Mouse (Mus musculus) embryo, embryonic 10 days (tissue): ENCODE results near the gene Immt.
A peak's percentile ranks its signal among the peaks of the same experiment; 100 is the strongest.

ENCODE experiments used
- DNase-seq: peaks from one replicate; pipeline ENCODE4 v3.0.0-alpha.2; 2015; ENCODE audit warnings: low spot score

Gene Immt

GRCm38 (mm10) chr6:71830690-71831580, at the start of gene Immt:
Gene Immt, plus strand, starts transcription at chr6:71831331.
- DNase-seq = peak; percentile 99

- DNase-seq = no peak
Measured at GRCm38 (mm10) chr6:71783165-71783564, 48.0 kb upstream of the Immt start.

DNA sequence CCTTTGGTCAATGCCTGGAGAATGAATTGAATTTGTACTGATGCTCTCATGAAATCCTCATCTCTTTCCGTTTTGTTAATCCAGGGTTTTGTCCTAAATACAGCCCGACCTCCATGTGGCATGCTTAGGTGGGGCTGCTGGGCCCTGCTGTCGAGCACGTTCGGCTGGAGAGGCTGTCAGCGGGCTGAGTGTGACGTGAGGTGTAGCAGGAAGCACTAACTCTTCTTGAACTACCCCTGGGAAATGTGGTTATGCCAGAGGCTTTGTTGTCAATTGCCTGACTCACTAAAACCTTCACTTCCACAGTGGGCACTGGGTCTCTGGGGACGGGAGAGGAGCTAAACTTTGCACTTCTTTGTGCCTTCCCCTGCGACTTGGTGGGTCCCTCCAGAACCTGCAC, 42.8 kb upstream of the Immt start:
- no peak for DNase-seq

GRCm38 (mm10) chr6:71791771-71792170, 39.4 kb upstream of the Immt start:
- DNase-seq = no peak

DNA sequence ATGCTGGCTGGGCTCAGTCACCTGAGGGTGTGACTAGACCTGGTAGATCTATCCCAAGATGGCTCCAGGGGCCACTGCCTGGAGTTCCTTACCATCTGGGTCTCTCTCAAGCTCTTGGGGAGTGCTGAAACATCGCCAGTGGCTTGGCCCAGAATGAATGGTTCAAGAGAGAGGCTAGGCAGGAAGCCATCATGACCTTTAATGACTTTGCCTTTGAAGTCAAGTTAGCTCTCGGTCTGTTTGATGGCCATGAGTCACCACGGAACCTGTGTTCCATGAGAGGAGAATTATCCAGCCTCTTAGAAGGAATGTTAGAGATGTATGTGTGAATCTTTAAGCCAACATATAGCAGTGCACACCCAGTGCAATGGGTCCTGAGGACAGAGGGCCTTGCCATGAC, 31.7 kb upstream of the Immt start:
- DNase-seq = no peak

- no peak for DNase-seq
Measured at GRCm38 (mm10) chr6:71801011-71801713, 30.0 kb upstream of the Immt start.

DNA sequence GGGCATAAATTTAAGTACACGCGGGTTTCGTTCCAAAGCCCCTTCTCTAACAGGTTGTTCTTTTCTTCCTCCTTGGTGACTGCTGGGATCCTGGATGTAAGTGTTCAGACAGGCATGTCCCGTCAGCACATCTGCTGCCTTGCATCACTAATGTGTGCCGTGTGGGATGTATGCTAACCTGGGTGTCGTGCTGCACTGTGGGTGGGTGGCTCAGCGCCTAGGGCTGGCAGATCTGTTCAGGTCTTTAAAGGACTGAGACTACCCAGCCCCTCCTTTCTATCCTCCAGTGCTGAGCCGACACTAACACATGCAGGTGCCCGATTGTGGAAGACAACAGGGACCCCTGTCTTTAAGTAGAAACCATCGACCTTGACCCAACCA, 29.4 kb upstream of the Immt start:
- DNase-seq = no peak

GRCm38 (mm10) chr6:71803609-71804008, 27.5 kb upstream of the Immt start:
- no peak for DNase-seq

- peak; percentile 91 for DNase-seq
Measured at GRCm38 (mm10) chr6:71804061-71804829, 26.9 kb upstream of the Immt start.

DNA sequence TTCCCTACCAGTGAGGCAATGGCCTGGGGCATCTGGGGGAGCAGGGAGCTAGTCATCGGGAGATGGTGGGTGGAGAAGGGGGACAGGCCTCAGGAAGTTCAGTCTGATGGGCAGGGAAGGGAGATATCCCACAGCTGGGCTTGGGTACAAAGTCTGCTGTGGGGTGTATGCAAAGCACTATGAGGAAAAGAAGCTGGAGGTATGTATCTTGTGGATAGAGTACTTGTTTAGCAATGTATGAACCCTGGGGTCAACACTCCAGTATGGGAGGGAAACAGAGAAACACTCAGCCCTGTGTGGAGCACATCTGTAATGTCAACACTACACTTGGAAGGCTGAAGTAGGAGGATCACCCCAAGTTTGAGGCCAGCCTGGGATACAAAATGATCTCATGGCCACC, 24.4 kb upstream of the Immt start:
- DNase-seq = no peak

DNA sequence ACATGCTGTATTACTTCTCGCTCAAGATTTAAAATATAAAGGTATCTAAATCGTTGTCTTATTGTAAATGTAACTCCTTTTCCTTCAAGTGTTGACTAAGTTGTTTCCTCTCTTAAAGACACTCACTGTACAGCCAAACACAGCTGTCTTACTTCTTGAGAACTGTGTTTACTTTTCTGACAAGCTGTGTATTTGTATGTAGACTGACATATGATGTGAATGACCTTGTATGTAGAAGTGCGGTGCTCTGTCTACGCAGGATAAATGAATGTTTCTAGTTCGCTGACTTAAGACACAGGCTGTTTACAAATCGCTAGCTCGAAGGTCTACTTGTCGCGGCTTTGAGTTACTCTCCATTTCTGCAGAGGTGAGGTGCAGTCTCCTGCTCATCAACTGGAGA, 21.2 kb upstream of the Immt start:
- no peak for DNase-seq

GRCm38 (mm10) chr6:71812820-71813219, 18.3 kb upstream of the Immt start:
- no peak for DNase-seq

- DNase-seq = no peak
Measured at GRCm38 (mm10) chr6:71819764-71820292, 11.3 kb upstream of the Immt start.

- DNase-seq = no peak
Measured at GRCm38 (mm10) chr6:71823085-71823484, 8.0 kb upstream of the Immt start.

GRCm38 (mm10) chr6:71823488-71823887, 7.6 kb upstream of the Immt start:
- peak; percentile 96 for DNase-seq

- no peak for DNase-seq
Measured at GRCm38 (mm10) chr6:71823961-71824360, 7.2 kb upstream of the Immt start.

DNA sequence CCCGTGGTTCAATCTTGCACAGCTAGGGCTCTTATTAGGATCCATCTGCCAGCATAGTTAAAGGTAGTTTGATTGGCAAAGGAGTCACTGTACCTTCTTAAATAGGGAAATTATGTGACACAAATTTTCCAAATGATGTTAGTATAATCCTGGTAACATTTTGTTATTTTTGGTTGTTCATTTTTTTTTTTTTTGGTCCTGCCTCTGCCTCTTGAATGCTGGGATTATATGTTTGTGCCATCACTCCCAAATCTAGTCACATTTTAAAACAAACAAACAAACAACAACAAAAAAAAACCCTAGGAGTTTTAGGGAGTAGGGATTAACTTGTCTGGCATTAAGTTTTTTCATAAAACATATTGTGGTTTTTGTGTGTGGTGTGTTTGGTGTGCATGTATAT, 4.3 kb upstream of the Immt start, which contains the start of gene Mrpl35:
TSS of gene Mrpl35 (minus strand) at position 101 of the 400 bp plus-strand sequence.
- DNase-seq = no peak

DNA sequence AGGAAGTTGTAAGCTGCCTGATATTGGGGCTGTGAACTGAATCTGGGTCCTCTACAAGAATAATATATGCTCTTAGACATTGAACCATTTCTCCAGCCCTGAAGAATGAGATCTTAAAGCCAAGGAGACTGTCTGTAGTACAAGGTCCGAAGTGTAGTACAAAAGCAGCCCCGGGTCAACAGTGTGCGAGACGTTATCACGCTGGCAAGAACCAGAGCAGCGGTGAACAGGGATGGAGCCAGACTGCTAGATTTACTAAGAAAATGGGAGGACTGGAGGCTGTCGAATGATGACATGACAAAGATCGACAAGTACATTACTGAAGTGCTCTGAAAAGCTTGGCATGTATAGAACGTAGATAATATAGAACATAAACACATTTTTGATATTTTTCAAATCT, 1.4 kb upstream of the Immt start:
- no peak for DNase-seq

DNA sequence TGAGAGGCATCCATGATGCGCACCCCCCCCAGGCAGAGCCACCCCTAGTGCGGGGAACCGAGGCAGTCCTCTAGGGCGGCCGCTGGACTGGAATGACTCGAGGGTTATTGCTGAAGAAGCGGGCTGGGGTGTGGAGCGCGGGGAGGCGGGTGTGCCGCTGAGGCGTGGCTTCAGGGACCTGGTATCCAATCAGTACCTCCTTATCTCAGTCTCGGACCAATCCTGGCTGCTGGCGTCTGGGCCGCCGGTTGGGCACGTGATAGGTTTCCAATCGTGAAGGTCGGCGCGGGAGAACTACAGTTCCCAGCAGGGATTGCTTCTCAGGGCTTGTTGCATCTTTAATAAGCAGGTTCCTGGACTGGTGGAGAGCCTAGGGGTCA, 440 bp downstream of the Immt start:
- peak; percentile 98 for DNase-seq

DNA sequence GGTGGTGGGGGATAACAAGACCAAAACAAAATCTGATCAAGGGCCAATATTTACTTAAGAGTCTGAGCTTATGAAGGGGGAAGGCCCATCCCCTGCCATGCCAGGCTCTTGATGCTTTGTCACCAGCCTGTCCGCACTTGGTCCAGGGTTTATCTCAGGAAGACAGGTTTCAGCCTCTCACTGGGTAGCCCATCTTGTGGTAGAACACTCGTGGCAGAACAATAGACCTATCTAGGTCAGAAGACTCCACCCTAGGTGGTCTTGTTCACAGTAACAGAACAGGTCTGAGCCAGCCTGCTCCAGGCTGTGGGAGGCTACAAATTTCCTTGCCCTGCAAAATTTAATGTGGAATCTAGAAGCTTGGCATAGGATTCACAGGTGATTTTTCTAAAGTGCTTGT, 5.7 kb downstream of the Immt start:
- DNase-seq = no peak

GRCm38 (mm10) chr6:71839815-71840214, 8.7 kb downstream of the Immt start:
- no peak for DNase-seq

- no peak for DNase-seq
Measured at GRCm38 (mm10) chr6:71840597-71841290, 9.6 kb downstream of the Immt start.
